Mouse (Mus musculus): ENCODE measurements around the gene Myog.
A peak's percentile ranks its signal among the peaks of the same experiment; 100 is the strongest.

Myog gene

DNA sequence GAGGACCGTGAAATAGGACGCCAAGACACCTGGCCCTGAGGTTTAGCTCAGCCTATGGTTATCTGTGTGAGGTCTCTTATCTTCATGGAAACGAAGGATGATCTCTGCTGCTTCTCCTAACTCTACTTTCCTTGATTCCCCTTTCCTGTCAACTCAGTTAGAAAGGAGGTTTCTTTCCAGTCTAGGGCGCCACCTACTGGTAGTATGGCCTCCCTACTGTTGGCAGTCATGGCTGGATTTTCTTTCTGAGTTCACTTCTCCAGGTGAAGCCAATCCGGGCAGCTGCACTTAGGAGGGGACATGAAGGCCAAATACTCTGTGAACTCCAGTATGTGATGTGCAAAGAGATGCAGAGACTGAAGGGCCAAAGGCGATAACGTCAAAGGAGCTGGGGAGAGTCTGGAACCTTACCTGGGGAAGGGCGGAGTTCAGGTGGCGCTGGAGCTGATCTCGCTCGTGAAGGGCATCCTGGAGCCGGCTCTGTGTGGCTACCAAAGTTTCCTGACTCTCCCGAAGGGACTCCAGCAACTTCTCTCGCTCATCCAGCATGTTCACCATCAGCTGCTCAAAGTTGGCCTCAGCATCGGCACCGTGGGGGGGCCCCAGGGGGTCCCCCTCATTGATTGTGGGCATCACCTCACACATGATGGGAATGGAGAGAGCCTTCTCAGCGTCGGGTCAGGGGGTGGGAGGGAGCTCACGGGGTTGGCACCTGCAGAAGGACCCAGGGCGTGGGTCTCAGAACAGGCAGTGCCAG is 42.3 kb downstream of the Myog start:
- DNase-seq, result peak; percentile 83

DNA sequence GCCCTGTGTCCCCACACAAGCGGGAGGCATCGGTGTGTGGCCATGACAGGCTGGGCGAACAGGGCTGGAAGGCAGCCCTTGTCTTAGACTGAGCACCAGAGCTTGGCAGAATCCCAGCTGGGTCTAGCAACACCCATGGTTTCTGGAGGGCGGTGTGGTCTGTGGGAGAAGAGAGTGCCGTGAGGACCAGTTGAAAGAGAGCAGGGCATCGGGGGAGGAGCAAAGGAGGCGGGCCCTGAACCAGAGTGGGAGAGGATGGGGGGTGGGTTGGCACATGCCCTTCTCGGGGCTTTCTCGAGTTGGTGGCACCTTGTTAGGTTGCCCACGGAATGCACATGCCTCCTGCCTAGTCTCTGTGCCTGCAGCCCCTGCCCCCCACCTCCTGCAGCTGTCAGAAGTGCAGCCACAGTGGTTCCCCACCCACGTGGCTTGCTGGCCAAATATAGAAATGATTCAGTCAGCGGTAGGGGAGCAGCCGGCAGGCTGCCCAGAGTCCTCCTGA is 43.0 kb downstream of the Myog start, which contains the start of gene Ppfia4:
Gene Ppfia4 (minus strand): TSS at position 159 of the 502 bp plus-strand sequence.
- peak; percentile 72 for DNase-seq

DNA sequence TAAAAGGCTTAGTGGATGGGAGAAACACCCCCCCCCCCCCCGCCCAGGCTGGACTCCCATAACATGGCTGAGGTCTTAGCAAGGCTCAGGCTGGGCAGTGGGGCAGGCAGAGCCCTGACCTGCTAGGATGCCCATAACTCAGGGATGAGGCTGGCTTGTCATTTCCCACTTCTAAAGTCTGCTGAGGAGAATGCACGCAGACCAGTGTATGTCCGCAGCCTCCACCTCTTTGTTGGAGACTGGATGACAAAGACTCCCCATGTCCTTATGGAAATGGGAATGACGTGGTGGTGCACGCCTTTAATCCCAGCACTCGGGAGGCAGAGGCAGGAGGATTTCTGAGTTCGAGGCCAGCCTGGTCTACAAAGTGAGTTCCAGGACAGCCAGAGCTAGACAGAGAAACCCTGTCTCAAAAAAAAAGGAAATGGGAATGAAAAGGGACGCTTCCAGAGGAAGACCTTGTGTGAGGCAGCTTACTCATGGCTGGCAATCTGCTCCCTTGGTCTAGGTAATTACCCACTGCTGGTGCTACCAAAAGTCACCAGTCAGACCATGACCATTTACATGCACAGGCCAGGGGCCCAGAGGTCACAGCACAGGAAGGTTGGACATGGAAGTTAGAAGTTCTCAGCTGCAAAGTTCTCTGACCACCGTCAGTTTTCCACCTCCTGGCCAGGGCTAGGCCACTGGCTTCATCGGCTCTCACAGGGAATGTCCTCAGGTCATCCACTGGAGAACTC is 43.8 kb downstream of the Myog start:
- no peak for DNase-seq

DNA sequence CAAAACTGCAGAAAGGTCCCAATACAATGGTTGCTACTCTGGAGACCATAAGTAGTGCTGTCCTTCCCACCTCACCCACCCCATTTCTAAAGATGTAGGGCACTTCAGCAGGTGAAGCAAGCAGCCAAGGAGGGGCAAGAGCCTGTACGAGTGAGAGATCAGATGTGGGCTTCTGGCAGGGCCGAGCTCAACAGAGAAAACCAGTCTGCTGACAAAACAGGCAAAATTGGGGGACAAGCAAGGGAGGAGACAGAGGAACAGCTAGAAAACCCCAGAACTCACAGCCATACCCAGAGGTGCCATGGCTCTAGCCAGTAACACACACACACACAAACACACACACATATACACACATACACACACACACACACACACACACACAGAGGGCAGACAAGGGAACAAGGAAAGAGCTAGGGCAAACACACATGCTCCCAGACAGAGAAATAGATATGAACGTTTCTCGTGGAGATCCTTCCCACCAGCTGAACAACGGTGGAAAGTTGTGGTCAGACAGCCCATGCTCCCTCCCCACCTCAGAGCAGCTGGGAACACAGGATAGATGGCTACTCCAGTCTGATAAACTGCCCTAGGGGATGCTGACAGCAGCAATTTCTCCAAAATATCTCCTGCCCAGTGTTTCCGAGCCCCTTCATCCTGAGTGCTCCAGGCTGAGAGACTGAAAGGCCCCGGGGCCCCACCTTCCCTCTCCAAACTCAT is 44.5 kb downstream of the Myog start:
- no peak for DNase-seq

DNA sequence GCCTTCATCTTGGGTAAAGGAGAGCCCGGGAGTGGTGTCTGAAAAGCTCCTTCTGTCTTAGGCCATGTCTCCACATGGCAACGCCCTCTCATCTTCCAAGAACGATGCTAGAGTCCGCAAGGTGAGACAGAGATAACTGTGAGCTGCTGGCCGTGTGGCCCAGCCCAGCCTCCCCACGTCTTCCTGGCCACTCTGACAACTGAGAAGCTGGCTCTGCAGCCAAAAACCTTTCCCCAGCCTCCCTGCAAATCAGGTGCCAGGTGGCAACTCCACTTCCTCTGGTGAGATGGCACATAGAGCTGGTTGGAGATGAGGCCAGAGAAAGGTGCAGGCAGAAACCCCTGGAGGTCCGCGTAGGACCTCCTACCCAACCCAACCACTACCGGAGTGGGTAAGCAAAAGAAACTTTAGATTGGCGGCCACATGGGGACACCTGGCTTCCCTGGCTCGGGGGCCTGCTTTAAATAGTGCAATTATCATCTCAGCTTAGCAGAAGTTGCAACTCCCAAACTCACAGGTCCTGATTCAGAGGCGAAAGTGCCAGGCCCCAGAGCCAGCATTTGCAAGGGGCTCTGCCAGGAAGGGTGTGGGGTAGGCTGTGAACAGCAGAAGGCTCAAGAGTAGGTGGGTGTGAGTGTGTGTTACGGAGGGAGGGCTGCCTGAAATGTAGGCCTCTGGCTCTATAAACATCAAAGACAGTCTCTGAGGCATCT is 45.6 kb downstream of the Myog start:
- peak; percentile 88 for DNase-seq

DNA sequence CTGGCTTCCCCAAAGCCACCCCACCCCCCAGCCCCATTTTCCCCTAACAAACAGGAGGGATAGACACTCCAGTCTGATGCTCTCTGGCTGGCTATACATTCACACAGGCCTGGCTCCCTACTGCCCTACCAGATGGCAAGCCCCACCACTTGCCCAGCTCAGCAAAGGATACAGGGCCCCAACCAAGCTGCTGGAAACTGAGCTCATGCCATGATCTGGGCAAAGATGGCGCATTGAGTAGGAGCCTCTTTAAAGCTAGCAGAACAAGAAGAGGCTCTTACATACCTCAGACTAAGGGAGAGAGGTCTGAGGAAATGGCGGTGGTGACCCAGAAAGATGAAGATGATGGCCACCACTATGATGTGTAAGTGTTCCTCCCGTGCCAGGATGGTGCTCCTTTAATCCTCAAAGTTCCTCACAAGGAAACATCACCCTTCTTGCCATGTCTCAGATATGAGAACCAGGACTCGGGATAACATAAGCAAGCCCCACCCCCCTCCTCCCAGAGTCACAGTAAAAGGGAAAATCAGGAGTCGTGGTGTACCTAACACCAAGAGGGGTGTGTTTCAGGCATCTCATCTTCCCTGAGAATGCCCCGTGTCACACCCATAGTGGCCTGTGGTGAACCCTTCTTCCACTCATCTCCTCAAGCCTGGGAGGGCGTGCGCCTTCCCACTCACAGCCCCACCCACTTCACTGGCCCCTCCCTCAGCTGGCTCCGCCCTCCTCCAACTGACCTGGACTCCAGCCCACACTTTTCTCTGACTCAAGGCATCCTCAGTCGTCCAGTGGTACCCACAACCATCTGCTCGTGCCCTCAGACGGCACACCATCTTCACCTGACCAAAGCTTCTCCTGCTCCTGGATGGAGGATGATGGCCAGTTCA is 46.4 kb downstream of the Myog start:
- peak; percentile 75 for DNase-seq

DNA sequence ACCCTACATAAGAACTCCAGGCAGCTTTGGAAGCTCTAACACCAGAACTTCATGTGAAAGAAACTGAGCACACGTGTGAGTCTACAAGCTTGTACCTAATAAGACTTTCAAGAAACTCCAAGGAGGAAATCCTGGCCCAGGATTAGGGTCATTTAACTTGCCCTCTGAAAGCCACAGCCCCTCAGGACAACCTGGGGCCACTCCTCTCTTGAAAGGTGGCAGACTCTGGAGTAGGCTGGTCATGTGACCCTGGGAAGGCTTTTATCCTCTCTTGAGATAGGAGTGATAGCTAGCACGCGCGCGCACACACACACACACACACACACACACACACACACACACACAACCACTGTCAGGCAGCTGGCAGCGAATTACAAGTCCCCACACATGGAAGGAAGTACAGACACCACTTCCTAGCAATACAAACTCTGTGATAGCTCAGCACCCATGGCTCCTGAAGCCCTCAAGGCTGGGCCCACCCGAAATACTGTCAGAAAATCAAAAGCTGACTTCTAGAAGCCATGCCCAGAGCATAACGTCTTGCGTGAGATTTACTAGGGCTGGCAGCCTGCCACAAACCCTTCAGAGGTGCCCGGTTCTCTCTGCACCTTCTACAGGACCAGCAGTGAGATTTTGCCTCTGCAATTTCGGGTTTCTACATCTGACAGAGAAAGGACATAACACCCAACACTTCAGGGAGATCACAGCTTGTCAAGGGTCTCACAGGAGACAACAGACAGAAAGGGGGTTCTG is 47.3 kb downstream of the Myog start:
- DNase-seq, result no peak

DNA sequence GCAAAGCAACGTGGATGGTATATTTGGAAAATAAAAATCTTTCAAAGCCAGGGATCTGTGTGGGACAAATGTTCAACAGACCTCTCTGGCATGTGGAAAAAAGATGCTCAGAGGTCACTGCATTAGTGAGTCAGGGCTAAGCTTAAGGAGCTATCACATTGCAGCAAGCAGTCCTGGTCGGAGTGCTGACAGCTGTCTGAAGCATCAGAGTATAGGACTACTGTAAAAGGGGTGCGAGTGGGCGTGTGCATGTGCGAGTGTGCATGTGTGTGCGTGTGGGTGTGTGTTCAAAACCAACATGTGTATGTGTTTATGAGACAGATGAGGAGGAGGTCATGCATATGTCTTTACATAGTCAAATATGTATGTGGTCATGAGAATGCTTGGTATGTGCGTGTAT is 49.4 kb downstream of the Myog start:
- no peak for DNase-seq

DNA sequence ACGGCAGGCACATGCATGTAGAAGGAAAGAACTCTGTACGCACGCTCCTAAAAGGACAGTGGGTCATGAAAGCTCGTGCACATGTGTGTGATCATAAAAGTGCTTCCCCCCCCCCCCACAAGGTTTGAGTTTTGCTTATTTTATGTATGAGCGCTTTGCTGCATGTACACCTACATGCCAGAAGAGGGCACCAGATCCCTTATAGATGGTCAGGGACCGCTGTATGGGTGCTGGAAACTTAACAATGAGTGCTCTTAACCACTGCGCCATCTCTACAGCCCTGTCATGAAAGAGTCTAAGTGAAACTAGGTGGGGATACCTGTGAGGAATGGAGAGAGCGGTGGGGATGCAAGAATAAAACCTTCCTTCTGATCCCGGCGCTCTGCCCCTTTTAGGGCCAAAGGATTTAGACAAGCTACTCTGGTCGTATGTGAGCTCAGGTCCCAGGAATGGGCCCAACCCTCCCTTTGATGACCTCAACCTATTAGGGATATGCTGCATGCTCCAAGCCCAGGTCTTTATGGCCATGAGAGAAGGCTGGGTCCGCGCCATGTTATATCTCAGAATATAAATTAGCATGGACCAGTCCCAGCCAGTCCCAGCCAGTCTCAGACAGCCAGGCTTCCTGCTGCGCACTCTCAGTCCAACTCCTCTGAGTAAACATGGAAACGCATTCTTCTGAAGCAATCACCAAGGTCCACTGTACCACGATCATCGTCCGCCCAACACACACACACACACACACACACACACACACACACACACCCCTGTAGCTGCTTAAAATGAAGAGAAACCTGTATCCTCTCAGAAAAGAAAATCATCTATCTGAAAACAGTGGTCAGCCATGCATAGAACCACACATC is 50.2 kb downstream of the Myog start:
- no peak for DNase-seq

DNA sequence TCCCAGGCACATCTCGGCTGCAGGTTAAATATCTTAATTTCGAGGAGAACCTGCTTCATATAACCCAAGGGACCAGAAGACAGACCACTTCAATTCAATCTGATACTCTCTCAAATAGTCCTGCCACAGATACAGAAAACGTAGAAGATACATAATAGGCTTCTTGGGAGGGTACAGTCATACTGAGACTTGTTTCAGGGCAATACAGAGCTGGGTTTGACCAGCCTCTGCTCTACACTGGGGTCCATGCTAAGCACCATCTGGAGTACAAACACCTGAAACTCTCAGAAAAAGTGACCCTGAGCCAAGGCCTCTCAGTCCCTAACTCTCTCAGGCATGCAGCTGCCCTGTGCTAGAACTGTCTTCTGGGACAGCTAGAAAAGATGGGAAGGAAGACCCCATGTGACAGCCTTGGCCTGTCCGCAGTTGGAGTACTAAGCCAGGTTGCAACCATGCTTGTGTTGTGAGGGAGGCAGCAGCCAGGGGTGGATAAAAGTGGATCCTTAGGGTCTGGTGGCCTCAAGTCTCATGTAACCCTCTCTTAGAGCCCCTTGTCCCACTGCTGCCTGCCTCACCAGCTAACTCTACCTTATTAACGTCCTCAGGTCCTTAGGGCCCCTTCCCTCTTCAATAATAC is 52.0 kb downstream of the Myog start:
- no peak for DNase-seq
